Mouse (Mus musculus) midbrain, embryonic 15.5 days (tissue): ENCODE measurements around the gene Dscam. TPM values are rescaled to one million over a fixed set of nuclear protein-coding genes. Genes with fewer than 3 reads are reported as not detected.

ENCODE experiments used
- ATAC-seq: fragments of 200-750 bp; cut with Nextera tagmentation; replicated peaks from 2 replicates; pipeline ENCODE4 v1.8.0; 2017; ENCODE audit warnings: moderate TSS enrichment
- H3K27ac ChIP-seq: fragments of 300-500 bp; sonication (generic); 2 replicates; pipeline ENCODE4 v1.5.1; 2015; ENCODE audit warnings: mild to moderate bottlenecking, inconsistent platforms
- H3K27me3 ChIP-seq: fragments of 300-500 bp; sonication (generic); replicated peaks from 2 replicates; pipeline ENCODE4 v1.6.1; 2015; ENCODE audit warnings: inconsistent platforms
- H3K36me3 ChIP-seq: fragments of 300-500 bp; sonication (generic); replicated peaks from 2 replicates; pipeline ENCODE4 v1.6.1; 2015; ENCODE audit warnings: inconsistent platforms
- H3K4me1 ChIP-seq: fragments of 300-500 bp; sonication (generic); 2 replicates; pipeline ENCODE4 v1.6.1; 2015; ENCODE audit warnings: inconsistent platforms
- H3K4me2 ChIP-seq: fragments of 300-500 bp; sonication (generic); 2 replicates; pipeline ENCODE4 v1.6.1; 2015; ENCODE audit warnings: inconsistent platforms, mild to moderate bottlenecking, moderate library complexity
- H3K4me3 ChIP-seq: fragments of 300-500 bp; sonication (generic); 2 replicates; pipeline ENCODE4 v1.5.1; 2015; ENCODE audit warnings: mild to moderate bottlenecking, inconsistent platforms
- H3K9ac ChIP-seq: fragments of 300-500 bp; sonication (generic); 2 replicates; pipeline ENCODE4 v1.6.1; 2015; ENCODE audit warnings: mild to moderate bottlenecking, inconsistent platforms
- H3K9me3 ChIP-seq: fragments of 300-500 bp; sonication (generic); 2 replicates; pipeline ENCODE4 v1.6.1; 2016; ENCODE audit warnings: inconsistent platforms
- WGBS: fragments of 180-500 bp; shearing (Covaris S2); methylation state at CpG from one replicate; pipeline ENCODE4 v1.1.7; 2015; ENCODE audit warnings: mixed read lengths; 5-methylcytosine and 5-hydroxymethylcytosine counted together
- polyA plus RNA-seq: library from polyadenylated mRNA; unstranded; fragments of >200 nt; fragmentation: Nextera tagmentation; extraction: Ambion mirVana; gene quantifications from 2 replicates; pipeline ENCODE4 v1.2.1, GENCODE M21; 2015

The Dscam gene
- 16.2 and 16.9 TPM in 2 replicates for polyA plus RNA-seq

DNA sequence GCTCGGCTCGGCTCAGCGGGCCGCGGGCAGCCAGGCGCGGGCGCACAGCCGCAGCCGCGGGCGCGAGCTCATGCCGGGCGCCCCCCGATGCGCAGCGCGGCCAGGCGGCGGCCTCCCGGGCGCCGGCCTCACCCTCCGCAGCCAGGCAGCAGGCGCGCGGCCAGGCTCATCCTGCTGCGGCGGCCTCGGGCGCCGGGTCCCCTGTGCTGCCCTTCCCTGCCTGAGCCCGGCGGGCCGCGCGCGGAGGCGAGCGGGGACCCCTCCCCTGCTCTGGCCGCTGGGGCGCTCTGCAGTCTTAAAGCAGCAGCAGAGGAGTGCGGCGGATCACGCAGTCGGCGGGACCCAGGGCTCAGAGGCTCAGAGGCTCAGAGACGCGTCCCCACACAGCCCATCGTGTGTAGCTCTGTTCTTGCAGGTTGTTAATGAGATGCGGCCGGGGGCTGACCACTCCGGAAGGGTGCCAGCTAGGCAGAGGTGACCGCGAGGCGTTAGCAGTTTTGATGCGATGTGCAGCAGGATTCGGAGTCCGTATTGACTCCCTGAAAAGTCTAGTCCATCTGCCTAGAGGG is at the start of gene Dscam:
TSS of gene Dscam (minus strand) at position 240 of the 569 bp plus-strand sequence.
- H3K4me1 ChIP-seq = peaks cover 34% of the 10 kb centered on the region
- peak within 1 kb of the TSS; percentile 75 for H3K4me3 ChIP-seq
- H3K9ac ChIP-seq = peak within 1 kb of the TSS; percentile 96
- H3K27me3 ChIP-seq = no peaks in the 10 kb centered on the region
- under 1% methylated on average over 38 of the region's 60 CpGs for WGBS
- H3K4me2 ChIP-seq = peak within 1 kb of the TSS; percentile 72
- peak; percentile 64 for ATAC-seq
- H3K27ac ChIP-seq = peak within 1 kb of the TSS; percentile 98
- no peaks in the 10 kb centered on the region for H3K9me3 ChIP-seq
- no peaks in the 10 kb centered on the region for H3K36me3 ChIP-seq

DNA sequence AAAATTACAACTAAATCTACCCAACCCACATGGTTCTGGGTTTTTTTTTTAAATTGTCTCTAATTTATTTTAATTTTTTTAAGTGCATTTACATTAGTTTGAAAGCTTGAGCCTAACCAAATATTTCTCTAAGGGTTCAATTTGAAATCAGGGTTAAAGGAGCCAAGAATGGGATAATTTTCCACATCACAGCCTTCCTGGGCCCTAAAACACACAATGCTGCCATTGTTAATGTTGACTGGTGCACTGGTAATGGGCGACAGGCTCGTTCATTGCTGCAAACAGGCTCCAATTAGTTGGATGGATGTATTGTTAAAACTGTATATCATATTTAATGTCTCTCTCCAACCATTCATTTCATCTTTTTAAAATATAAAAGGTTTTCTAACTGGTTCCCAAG is 48.8 kb upstream of the Dscam start:
- no peaks in the 10 kb centered on the region for H3K36me3 ChIP-seq
- no peaks in the 10 kb centered on the region for H3K4me1 ChIP-seq
- H3K27me3 ChIP-seq = no peaks in the 10 kb centered on the region
- no peak overlapping the region for H3K27ac ChIP-seq
- H3K9ac ChIP-seq = no peak overlapping the region
- no peak for ATAC-seq
- 67% methylated on average over 2 of the region's 2 CpGs for WGBS
- 0 out of 2 replicates have a peak, but pooled peaks cover 4% of the 10 kb centered on the region for H3K9me3 ChIP-seq
- H3K4me2 ChIP-seq = no peak overlapping the region
- H3K4me3 ChIP-seq = no peak overlapping the region

DNA sequence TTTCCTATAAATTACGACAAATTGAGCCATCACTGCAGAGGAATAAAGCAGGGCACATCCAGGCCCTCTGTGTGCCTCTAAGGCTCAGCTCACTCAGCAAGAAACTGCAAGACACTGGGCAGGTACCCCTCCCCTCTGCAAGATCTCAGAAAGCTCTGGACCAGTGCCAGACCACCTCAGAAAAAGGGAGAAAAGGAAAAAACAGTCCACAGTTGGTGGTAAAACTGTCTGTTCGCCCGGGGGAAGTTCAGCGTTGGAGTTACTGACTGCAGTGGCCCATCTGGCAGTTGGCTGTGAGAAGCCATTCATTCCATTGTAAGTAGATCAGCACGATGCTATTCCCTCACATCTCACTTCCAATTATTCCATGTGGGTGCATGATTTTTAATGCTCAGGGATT is 39.4 kb upstream of the Dscam start:
- H3K27ac ChIP-seq = no peak overlapping the region
- no peak overlapping the region for H3K4me2 ChIP-seq
- no peaks in the 10 kb centered on the region for H3K36me3 ChIP-seq
- 42% methylated on average over 5 of the region's 5 CpGs for WGBS
- H3K27me3 ChIP-seq = no peaks in the 10 kb centered on the region
- no peak overlapping the region for H3K4me3 ChIP-seq
- no peak overlapping the region for H3K9ac ChIP-seq
- no peaks in the 10 kb centered on the region; the same call in 1 of the 2 replicates for H3K4me1 ChIP-seq
- ATAC-seq = no peak
- H3K9me3 ChIP-seq = no peaks in the 10 kb centered on the region

DNA sequence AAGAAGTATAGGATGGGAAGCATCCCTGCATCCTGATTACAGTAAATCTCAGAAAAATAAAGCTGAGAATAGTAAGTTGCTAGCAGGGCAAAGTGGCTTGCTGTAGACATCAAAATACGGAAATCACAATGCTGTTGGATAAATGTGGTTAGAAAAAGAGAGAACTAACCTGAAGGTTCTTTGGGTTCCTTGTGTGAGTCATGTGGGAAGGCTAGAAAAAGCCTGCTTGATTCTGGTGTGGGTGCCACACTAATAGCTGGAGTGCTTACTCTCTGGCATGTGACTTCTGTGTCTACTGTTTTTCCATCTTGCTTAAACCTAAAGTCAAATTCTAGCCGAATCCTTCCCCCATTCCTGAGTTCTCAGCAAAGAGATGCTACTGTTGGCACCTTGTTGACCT is 37.7 kb upstream of the Dscam start:
- 73% methylated on average over 2 of the region's 2 CpGs for WGBS
- Histone ChIP-seq H3K27me3 (no peaks in the 10 kb centered on the region), H3K4me2 (no peak overlapping the region), H3K9ac (no peak overlapping the region), H3K4me1 (no peaks in the 10 kb centered on the region; the same call in 1 of the 2 replicates), H3K27ac (no peak overlapping the region), H3K4me3 (no peak overlapping the region), H3K9me3 (no peaks in the 10 kb centered on the region), H3K36me3 (no peaks in the 10 kb centered on the region)
- ATAC-seq = no peak

DNA sequence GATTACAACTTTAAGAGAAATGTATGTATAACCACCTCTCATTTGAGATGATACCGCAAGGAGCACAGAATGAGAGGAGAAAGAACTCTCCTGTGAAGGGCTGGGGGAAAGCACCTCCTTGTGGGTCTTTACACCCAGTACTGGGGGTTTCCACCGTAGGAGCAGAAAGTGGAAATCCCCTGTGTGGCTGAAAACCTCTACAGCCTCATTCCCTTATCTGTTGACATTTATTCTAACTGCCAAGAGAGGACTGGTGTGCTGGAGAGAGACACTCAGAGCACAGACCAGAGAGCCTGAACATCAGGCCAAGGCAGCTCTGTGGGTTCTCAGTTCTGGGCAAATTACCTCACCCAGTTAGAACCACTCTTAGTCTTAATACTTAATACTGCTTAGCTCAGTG is 33.5 kb upstream of the Dscam start:
- H3K4me3 ChIP-seq = no peak overlapping the region
- WGBS = 79% methylated on average over 2 of the region's 2 CpGs
- H3K36me3 ChIP-seq = no peaks in the 10 kb centered on the region
- no peaks in the 10 kb centered on the region for H3K9me3 ChIP-seq
- H3K27ac ChIP-seq = no peak overlapping the region
- no peak for ATAC-seq
- H3K4me2 ChIP-seq = no peak overlapping the region
- H3K4me1 ChIP-seq = no peaks in the 10 kb centered on the region
- no peaks in the 10 kb centered on the region for H3K27me3 ChIP-seq
- H3K9ac ChIP-seq = no peak overlapping the region

DNA sequence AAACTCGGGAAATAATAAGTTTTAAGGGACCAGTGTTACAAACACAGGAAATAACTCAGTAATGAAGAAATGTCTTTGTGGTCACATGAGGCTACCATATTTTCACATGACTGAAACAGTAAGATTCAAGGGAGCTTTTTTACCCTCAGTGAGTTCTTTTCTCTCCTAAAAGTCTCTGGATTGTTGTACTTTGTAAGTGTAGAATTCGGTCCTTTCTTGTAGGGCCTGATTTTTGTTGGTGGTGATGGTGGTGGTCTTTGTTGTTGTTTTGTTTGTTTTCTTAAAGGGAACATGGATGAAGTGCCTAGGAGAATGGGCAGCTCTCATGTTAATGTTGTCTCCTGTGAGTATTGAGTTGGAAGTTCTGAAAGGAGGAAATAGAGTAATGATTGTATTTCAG is 33.0 kb upstream of the Dscam start:
- no peaks in the 10 kb centered on the region for H3K9me3 ChIP-seq
- H3K4me1 ChIP-seq = no peaks in the 10 kb centered on the region
- 96% methylated on average over 2 of the region's 2 CpGs for WGBS
- no peak overlapping the region for H3K4me3 ChIP-seq
- no peaks in the 10 kb centered on the region for H3K36me3 ChIP-seq
- no peak overlapping the region for H3K9ac ChIP-seq
- H3K27me3 ChIP-seq = no peaks in the 10 kb centered on the region
- no peak for ATAC-seq
- no peak overlapping the region for H3K27ac ChIP-seq
- no peak overlapping the region for H3K4me2 ChIP-seq

DNA sequence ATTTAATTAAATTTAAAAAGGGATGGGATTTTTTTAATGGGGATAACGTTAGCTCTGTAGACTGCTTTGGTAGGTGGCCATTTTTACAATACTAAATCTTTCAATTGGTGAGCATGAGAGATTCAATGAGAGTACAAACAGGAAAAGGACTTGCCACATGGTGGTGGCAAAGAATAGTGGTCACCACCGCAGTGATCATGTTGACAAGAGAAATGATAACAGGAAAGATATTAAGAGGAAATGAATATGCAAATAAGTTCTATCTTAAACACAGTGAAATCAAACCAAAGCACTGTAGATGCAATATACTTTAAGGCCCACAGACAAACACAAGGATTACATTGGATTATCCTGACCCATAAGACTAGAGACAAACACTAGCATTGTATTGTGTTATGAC is 24.1 kb upstream of the Dscam start:
- H3K4me1 ChIP-seq = peaks cover 4% of the 10 kb centered on the region; the same call in 1 of the 2 replicates
- no peaks in the 10 kb centered on the region for H3K27me3 ChIP-seq
- H3K9ac ChIP-seq = no peak overlapping the region
- no peaks in the 10 kb centered on the region for H3K36me3 ChIP-seq
- no peak overlapping the region for H3K4me3 ChIP-seq
- no peak overlapping the region for H3K4me2 ChIP-seq
- no peaks in the 10 kb centered on the region for H3K9me3 ChIP-seq
- 77% methylated on average over 2 of the region's 2 CpGs for WGBS
- no peak for ATAC-seq
- H3K27ac ChIP-seq = no peak overlapping the region

DNA sequence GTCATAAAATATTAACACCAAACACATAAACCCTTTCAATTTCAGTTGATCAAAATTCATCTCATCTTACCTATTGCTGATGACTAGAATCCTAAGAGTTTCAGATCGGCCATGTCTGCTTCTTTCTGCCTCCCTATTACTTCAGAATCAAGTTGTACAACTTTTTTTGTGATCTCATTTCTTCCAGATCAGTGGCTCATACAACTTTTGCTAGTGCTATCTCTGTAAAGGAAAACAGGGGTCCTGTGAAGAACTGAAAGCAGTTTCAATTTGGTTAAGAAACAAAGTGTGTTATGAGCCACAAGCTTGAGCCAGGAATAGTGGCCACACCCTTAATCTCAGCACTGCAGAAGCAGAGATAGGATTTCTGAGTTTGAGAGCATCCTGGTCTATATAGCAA is 23.6 kb upstream of the Dscam start:
- H3K36me3 ChIP-seq = no peaks in the 10 kb centered on the region
- H3K9me3 ChIP-seq = no peaks in the 10 kb centered on the region
- H3K27ac ChIP-seq = no peak overlapping the region
- peaks cover 4% of the 10 kb centered on the region; the same call in 1 of the 2 replicates for H3K4me1 ChIP-seq
- H3K9ac ChIP-seq = no peak overlapping the region
- H3K4me3 ChIP-seq = no peak overlapping the region
- no peak for ATAC-seq
- H3K4me2 ChIP-seq = no peak overlapping the region
- WGBS = 88% methylated on average over 1 of the region's 1 CpGs
- no peaks in the 10 kb centered on the region for H3K27me3 ChIP-seq

DNA sequence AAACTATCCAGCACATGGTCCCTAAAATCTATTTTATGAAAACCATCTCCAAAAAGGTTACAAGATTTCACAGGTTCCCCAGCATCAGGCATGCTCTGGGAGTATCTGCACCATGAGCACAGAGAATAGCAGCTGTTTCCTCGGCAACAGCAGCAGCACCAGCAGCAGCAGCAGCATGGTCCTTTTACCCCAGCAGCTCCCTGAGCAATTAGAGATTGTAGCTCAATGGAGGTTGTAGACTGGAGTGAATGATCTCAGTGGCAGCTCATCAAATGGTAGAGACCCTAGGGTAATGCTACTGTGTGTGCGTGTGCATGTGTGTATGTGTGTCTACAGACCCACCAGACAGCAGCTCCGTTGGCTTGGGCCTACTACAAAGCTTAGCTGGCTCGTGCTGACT is 21.7 kb upstream of the Dscam start:
- Histone ChIP-seq H3K27me3 (no peaks in the 10 kb centered on the region), H3K4me1 (peaks cover 4% of the 10 kb centered on the region; the same call in 1 of the 2 replicates), H3K4me2 (no peak overlapping the region), H3K27ac (no peak overlapping the region), H3K9ac (no peak overlapping the region), H3K36me3 (no peaks in the 10 kb centered on the region), H3K9me3 (no peaks in the 10 kb centered on the region), H3K4me3 (no peak overlapping the region)
- WGBS = 48% methylated on average over 4 of the region's 4 CpGs
- ATAC-seq = no peak

DNA sequence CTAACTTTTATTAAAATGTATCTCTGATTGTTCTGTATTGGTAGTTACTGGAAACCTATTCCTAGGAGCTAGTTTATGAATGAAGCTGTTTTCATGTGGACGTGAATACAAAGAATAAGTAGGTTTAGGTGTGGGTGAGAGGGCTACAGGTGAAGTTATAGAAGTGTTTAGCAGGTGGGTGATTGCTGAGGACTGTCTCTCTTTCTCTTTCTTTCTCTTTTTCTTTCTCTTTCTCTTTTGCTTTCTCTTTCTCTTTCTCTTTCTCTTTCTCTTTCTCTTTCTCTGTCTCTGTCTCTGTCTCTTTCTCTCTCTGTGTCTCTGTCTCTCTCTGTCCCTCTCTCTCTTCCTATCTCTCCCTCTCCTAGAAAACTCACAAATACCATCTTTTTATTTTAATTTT is 20.1 kb upstream of the Dscam start:
- Histone ChIP-seq H3K36me3 (no peaks in the 10 kb centered on the region), H3K9ac (no peak overlapping the region), H3K27ac (no peak overlapping the region), H3K4me2 (no peak overlapping the region), H3K4me1 (peaks cover 4% of the 10 kb centered on the region; the same call in 1 of the 2 replicates), H3K9me3 (no peaks in the 10 kb centered on the region), H3K27me3 (no peaks in the 10 kb centered on the region), H3K4me3 (no peak overlapping the region)
- ATAC-seq = no peak
- WGBS = 78% methylated on average over 1 of the region's 1 CpGs

DNA sequence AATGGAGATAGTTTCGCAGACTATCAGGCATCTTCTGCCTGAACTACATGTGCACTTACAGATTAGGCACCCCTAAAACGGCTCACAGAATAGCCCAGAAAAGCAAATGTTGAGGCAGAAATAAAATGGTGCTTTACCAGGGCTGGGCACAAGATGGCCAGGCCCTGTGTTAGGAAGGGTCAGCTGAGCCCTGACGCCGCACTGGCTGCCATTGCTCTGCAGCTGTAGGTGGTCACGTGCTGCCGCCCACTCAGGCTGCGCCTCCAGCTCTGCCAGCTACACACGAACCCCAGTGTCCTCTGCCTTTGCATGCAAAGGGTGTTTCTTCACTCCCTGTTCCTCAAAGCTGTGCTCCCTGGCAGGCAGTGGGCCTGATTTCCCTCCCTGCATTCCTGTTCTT is 948 bp upstream of the Dscam start:
- H3K9ac ChIP-seq = no peak overlapping the region
- peak overlapping the region; percentile 72 for H3K4me2 ChIP-seq
- H3K36me3 ChIP-seq = no peaks in the 10 kb centered on the region
- peak; percentile 79 for ATAC-seq
- 30% methylated on average over 8 of the region's 8 CpGs for WGBS
- peaks cover 27% of the 10 kb centered on the region for H3K4me1 ChIP-seq
- peak overlapping the region; percentile 75 for H3K4me3 ChIP-seq
- peak overlapping the region; percentile 98 for H3K27ac ChIP-seq
- no peaks in the 10 kb centered on the region for H3K9me3 ChIP-seq
- H3K27me3 ChIP-seq = no peaks in the 10 kb centered on the region

DNA sequence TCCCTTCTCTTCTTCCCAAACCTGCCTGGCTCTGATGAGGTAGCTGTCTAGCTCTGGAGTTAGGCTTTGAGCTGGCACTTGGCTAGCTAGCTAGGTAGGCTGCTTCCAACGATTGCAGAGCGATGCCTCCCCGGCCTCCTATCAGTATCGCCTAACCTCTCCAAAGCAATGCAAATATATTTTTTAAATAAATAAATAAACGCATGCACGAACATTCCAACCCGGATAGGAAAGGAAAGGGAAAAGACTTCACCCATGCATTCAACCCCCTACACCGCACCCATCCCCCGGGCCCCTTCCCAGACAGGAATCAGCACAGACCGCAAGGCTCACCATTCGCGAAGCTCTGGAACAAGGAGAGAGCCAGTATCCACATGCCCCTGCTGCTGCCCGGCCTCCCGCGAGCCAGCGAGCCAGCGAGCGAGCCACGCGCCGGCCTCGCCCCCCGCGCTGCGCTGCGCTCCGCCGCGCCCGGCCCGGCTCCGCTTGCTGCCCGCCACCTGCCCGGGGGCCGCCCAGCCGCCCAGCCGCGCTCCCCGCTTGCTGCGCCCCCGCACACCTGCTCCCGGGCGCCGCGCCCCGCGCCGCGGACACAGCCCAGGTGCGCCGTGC is 545 bp downstream of the Dscam start:
- H3K27ac ChIP-seq = peak overlapping the region; percentile 98
- H3K27me3 ChIP-seq = no peaks in the 10 kb centered on the region
- peaks cover 34% of the 10 kb centered on the region for H3K4me1 ChIP-seq
- H3K4me2 ChIP-seq = peak overlapping the region; percentile 72
- no peaks in the 10 kb centered on the region for H3K9me3 ChIP-seq
- peak; percentile 46 for ATAC-seq
- WGBS = 1% methylated on average over 50 of the region's 51 CpGs
- no peaks in the 10 kb centered on the region for H3K36me3 ChIP-seq
- H3K4me3 ChIP-seq = peak overlapping the region; percentile 75
- H3K9ac ChIP-seq = peak overlapping the region; percentile 96

DNA sequence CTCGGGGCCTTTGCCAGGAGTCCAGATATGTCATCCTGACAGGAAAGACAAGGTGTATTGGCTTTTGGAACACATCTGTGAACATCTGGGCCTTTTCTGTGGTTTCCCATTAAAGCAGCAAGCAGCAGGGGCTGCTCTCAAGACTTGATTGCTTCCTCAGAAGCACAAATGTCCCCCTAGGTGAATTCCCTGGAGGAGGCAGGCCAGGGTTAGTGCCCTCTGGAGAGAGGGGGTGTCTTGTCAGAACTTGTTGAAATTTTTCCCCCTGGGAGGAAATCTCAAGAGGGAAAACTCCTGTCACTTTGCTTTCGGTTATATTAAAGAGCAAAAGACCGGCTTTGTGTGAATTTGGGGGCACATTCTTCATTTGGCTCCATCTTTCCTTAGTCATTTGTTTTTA is 1.9 kb downstream of the Dscam start:
- H3K4me3 ChIP-seq = peak overlapping the region; percentile 75
- peak overlapping the region; percentile 98 for H3K27ac ChIP-seq
- H3K9me3 ChIP-seq = no peaks in the 10 kb centered on the region
- H3K4me1 ChIP-seq = peaks cover 45% of the 10 kb centered on the region
- no peak for ATAC-seq
- H3K36me3 ChIP-seq = no peaks in the 10 kb centered on the region
- WGBS = 37% methylated on average over 3 of the region's 3 CpGs
- no peaks in the 10 kb centered on the region for H3K27me3 ChIP-seq
- H3K4me2 ChIP-seq = peak overlapping the region; percentile 72
- peak overlapping the region; percentile 96 for H3K9ac ChIP-seq
